Mouse (Mus musculus) midbrain, embryonic 13.5 days (tissue): Measurements from ENCODE around the gene 2900026A02Rik. TPM values are rescaled to one million over a fixed set of nuclear protein-coding genes. Genes with fewer than 3 reads are reported as not detected.
A peak's percentile ranks its signal among the peaks of the same experiment; 100 is the strongest.

Source experiments
- ATAC-seq: fragments of 200-750 bp; cut with Nextera tagmentation; 2 replicates; pipeline ENCODE4 v1.8.0; 2017; ENCODE audit warnings: mild to moderate bottlenecking, moderate TSS enrichment, moderate library complexity
- H3K27ac ChIP-seq: fragments of 300-500 bp; sonication (generic); 2 replicates; pipeline ENCODE4 v1.5.1; 2015; ENCODE audit warnings: inconsistent platforms, mild to moderate bottlenecking, moderate library complexity
- H3K27me3 ChIP-seq: fragments of 300-500 bp; sonication (generic); 2 replicates; pipeline ENCODE4 v1.6.1; 2015; ENCODE audit warnings: mild to moderate bottlenecking, inconsistent platforms
- H3K36me3 ChIP-seq: fragments of 300-500 bp; sonication (generic); 2 replicates; pipeline ENCODE4 v1.6.1; 2015; ENCODE audit warnings: mild to moderate bottlenecking, inconsistent platforms
- H3K4me1 ChIP-seq: fragments of 300-500 bp; sonication (generic); replicated peaks from 2 replicates; pipeline ENCODE4 v1.6.1; 2015; ENCODE audit warnings: inconsistent platforms
- H3K4me2 ChIP-seq: fragments of 300-500 bp; sonication (generic); replicated peaks from 2 replicates; pipeline ENCODE4 v1.6.1; 2015; ENCODE audit warnings: moderate library complexity, mild to moderate bottlenecking, inconsistent platforms
- H3K4me3 ChIP-seq: fragments of 300-500 bp; sonication (generic); replicated peaks from 2 replicates; pipeline ENCODE4 v1.5.1; 2015; ENCODE audit warnings: mild to moderate bottlenecking, inconsistent platforms
- H3K9ac ChIP-seq: fragments of 300-500 bp; sonication (generic); replicated peaks from 2 replicates; pipeline ENCODE4 v1.6.1; 2015; ENCODE audit warnings: mild to moderate bottlenecking, inconsistent platforms
- H3K9me3 ChIP-seq: fragments of 300-500 bp; sonication (generic); 2 replicates; pipeline ENCODE4 v1.6.1; 2016; ENCODE audit warnings: mild to moderate bottlenecking, inconsistent platforms
- WGBS: fragments of 180-500 bp; shearing (Covaris S2); methylation state at CpG from one replicate; pipeline ENCODE4 v1.1.7; 2015; 5-methylcytosine and 5-hydroxymethylcytosine counted together
- polyA plus RNA-seq: library from polyadenylated mRNA; unstranded; fragments of >200 nt; fragmentation: Nextera tagmentation; extraction: Ambion mirVana; gene quantifications from 2 replicates; pipeline ENCODE4 v1.2.1, GENCODE M21; 2015

The 2900026A02Rik gene
- polyA plus RNA-seq, 1 experiment from 2014 or later = 2.7 TPM

- H3K27ac ChIP-seq = peak overlapping the region; percentile 77
- WGBS = 2% methylated on average over 5 of the region's 5 CpGs
- H3K4me1 ChIP-seq = peaks cover 26% of the 10 kb centered on the region
- H3K9me3 ChIP-seq = no peaks in the 10 kb centered on the region
- H3K27me3 ChIP-seq = no peaks in the 10 kb centered on the region
- no peak overlapping the region for H3K9ac ChIP-seq
- H3K4me2 ChIP-seq = no peak overlapping the region
- H3K36me3 ChIP-seq = no peaks in the 10 kb centered on the region
- no peak overlapping the region for H3K4me3 ChIP-seq
- peak; percentile 93 for ATAC-seq
These were observed 179.4 kb downstream of the 2900026A02Rik start for GRCm38 (mm10) chr5:113041567-113042071.

GRCm38 (mm10) chr5:113040776-113041175 lies 180.3 kb downstream of the 2900026A02Rik start:
- H3K9ac ChIP-seq = no peak overlapping the region
- no peak for ATAC-seq
- peaks cover 30% of the 10 kb centered on the region for H3K4me1 ChIP-seq
- no peaks in the 10 kb centered on the region for H3K9me3 ChIP-seq
- H3K36me3 ChIP-seq = no peaks in the 10 kb centered on the region
- no peak overlapping the region for H3K4me3 ChIP-seq
- H3K27me3 ChIP-seq = no peaks in the 10 kb centered on the region
- H3K4me2 ChIP-seq = no peak overlapping the region
- WGBS = 78% methylated on average over 6 of the region's 6 CpGs
- H3K27ac ChIP-seq = peak overlapping the region; percentile 77

GRCm38 (mm10) chr5:113038601-113039000 lies 182.4 kb downstream of the 2900026A02Rik start:
- no peaks in the 10 kb centered on the region for H3K27me3 ChIP-seq
- H3K27ac ChIP-seq = no peak overlapping the region
- peaks cover 39% of the 10 kb centered on the region for H3K4me1 ChIP-seq
- H3K9me3 ChIP-seq = no peaks in the 10 kb centered on the region
- H3K36me3 ChIP-seq = no peaks in the 10 kb centered on the region
- no peak for ATAC-seq
- no peak overlapping the region for H3K4me3 ChIP-seq
- H3K4me2 ChIP-seq = no peak overlapping the region
- H3K9ac ChIP-seq = no peak overlapping the region
- 78% methylated on average over 6 of the region's 6 CpGs for WGBS

Other genes with a start within 250 kb of the 2900026A02Rik start
- gene Grk3, start 205.4 kb downstream of the 2900026A02Rik start, polyA plus RNA-seq = 15.1 and 16.5 TPM in 2 replicates
- not detected in 2 replicates for gene Crybb2, start 151.1 kb downstream of the 2900026A02Rik start, polyA plus RNA-seq
- gene Crybb3, start 139.7 kb downstream of the 2900026A02Rik start, polyA plus RNA-seq = 0.27 and 0.42 TPM in 2 replicates
- gene Tmem211, start 5.7 kb upstream of the 2900026A02Rik start, polyA plus RNA-seq = not detected in 2 replicates
- gene Sgsm1, start 89.5 kb upstream of the 2900026A02Rik start, polyA plus RNA-seq = 17.2 and 17.4 TPM in 2 replicates
- gene Aym1, start 136.1 kb upstream of the 2900026A02Rik start, polyA plus RNA-seq = not detected in 2 replicates